Mouse (Mus musculus) CD4-positive, CD25-positive, alpha-beta regulatory T cell, adult 2 months (primary cell): ENCODE measurements around the gene B4galnt3.

Experiments used
- DNase-seq: peaks from one replicate; pipeline ENCODE4 v3.0.0-alpha.2; 2012; ENCODE audit warnings: low read depth, low spot score

Gene B4galnt3

GRCm38 (mm10) chr6:120274887-120275286 is 19.5 kb downstream of the B4galnt3 start:
- DNase-seq: no peak

GRCm38 (mm10) chr6:120274181-120274580 is 20.2 kb downstream of the B4galnt3 start:
- DNase-seq: no peak

- no peak for DNase-seq
These were observed 30.2 kb downstream of the B4galnt3 start for GRCm38 (mm10) chr6:120264151-120264550.

- no peak for DNase-seq
These were observed 30.8 kb downstream of the B4galnt3 start for GRCm38 (mm10) chr6:120263608-120264007.

GRCm38 (mm10) chr6:120262886-120263531 is 31.4 kb downstream of the B4galnt3 start:
- no peak for DNase-seq

GRCm38 (mm10) chr6:120259481-120259880 is 34.9 kb downstream of the B4galnt3 start:
- no peak for DNase-seq

GRCm38 (mm10) chr6:120256431-120256935 is 37.9 kb downstream of the B4galnt3 start:
- DNase-seq: no peak

- peak; percentile 2 for DNase-seq
These were observed 38.7 kb downstream of the B4galnt3 start for GRCm38 (mm10) chr6:120255701-120256100.

GRCm38 (mm10) chr6:120255144-120255543 is 39.2 kb downstream of the B4galnt3 start:
- DNase-seq: no peak

- no peak for DNase-seq
These were observed 39.7 kb downstream of the B4galnt3 start for GRCm38 (mm10) chr6:120254640-120255039.

- DNase-seq: no peak
These were observed 41.6 kb downstream of the B4galnt3 start for GRCm38 (mm10) chr6:120252741-120253140.

- no peak for DNase-seq
These were observed 43.3 kb downstream of the B4galnt3 start for GRCm38 (mm10) chr6:120251010-120251409.

- no peak for DNase-seq
These were observed 44.5 kb downstream of the B4galnt3 start for GRCm38 (mm10) chr6:120249831-120250230.

GRCm38 (mm10) chr6:120246676-120247075 is 47.7 kb downstream of the B4galnt3 start:
- DNase-seq: no peak

GRCm38 (mm10) chr6:120243250-120243649 is 51.1 kb downstream of the B4galnt3 start:
- no peak for DNase-seq

GRCm38 (mm10) chr6:120242530-120242929 is 51.8 kb downstream of the B4galnt3 start:
- DNase-seq: no peak

- no peak for DNase-seq
These were observed 52.9 kb downstream of the B4galnt3 start for GRCm38 (mm10) chr6:120241453-120241852.

- no peak for DNase-seq
These were observed 53.9 kb downstream of the B4galnt3 start for GRCm38 (mm10) chr6:120240461-120240860.

GRCm38 (mm10) chr6:120235874-120236273 is 58.5 kb downstream of the B4galnt3 start:
- no peak for DNase-seq

GRCm38 (mm10) chr6:120232885-120233284 is 61.5 kb downstream of the B4galnt3 start:
- DNase-seq: no peak

- DNase-seq: no peak
These were observed 63.9 kb downstream of the B4galnt3 start for GRCm38 (mm10) chr6:120230441-120230840.

GRCm38 (mm10) chr6:120229806-120230205 is 64.6 kb downstream of the B4galnt3 start:
- no peak for DNase-seq

GRCm38 (mm10) chr6:120227068-120227467 is 67.3 kb downstream of the B4galnt3 start:
- no peak for DNase-seq

- no peak for DNase-seq
These were observed 69.0 kb downstream of the B4galnt3 start for GRCm38 (mm10) chr6:120225355-120225754.
